Mouse (Mus musculus) limb, embryonic 12.5 days (tissue): ENCODE measurements around the gene Tmem198. TPM values are rescaled to one million over a fixed set of nuclear protein-coding genes. Genes with fewer than 3 reads are reported as not detected.

Experiments
- ATAC-seq: fragments of 200-750 bp; cut with Nextera tagmentation; 2 replicates; pipeline ENCODE4 v1.8.0; 2017; ENCODE audit warnings: low read depth, moderate TSS enrichment; ENCODE audit not compliant: insufficient number of reproducible peaks, insufficient read depth, low FRiP score, low TSS enrichment
- H3K27ac ChIP-seq: fragments of 300-500 bp; sonication (generic); 2 replicates; pipeline ENCODE4 v1.5.1; 2016; ENCODE audit warnings: mild to moderate bottlenecking, moderate library complexity
- H3K27me3 ChIP-seq: fragments of 300-500 bp; sonication (generic); 2 replicates; pipeline ENCODE4 v1.6.1; 2016; ENCODE audit warnings: mild to moderate bottlenecking, moderate library complexity
- H3K36me3 ChIP-seq: fragments of 300-500 bp; sonication (generic); 2 replicates; pipeline ENCODE4 v1.6.1; 2016; ENCODE audit warnings: mild to moderate bottlenecking, moderate library complexity
- H3K4me1 ChIP-seq: fragments of 300-500 bp; sonication (generic); replicated peaks from 2 replicates; pipeline ENCODE4 v1.6.1; 2016
- H3K4me2 ChIP-seq: fragments of 300-500 bp; sonication (generic); 2 replicates; pipeline ENCODE4 v1.6.1; 2016; ENCODE audit warnings: mild to moderate bottlenecking, moderate library complexity
- H3K4me3 ChIP-seq: fragments of 300-500 bp; sonication (generic); replicated peaks from 2 replicates; pipeline ENCODE4 v1.5.1; 2016; ENCODE audit warnings: mild to moderate bottlenecking
- H3K9ac ChIP-seq: fragments of 300-500 bp; sonication (generic); replicated peaks from 2 replicates; pipeline ENCODE4 v1.6.1; 2016; ENCODE audit warnings: mild to moderate bottlenecking, moderate library complexity
- H3K9me3 ChIP-seq: fragments of 300-500 bp; sonication (generic); 2 replicates; pipeline ENCODE4 v1.6.1; 2016; ENCODE audit warnings: mild to moderate bottlenecking, moderate library complexity
- WGBS: fragments of 180-500 bp; shearing (Covaris S2); methylation state at CpG from one replicate; pipeline ENCODE4 v1.1.7; 2016; 5-methylcytosine and 5-hydroxymethylcytosine counted together
- polyA plus RNA-seq: library from polyadenylated mRNA; unstranded; fragments of >200 nt; fragmentation: Nextera tagmentation; extraction: Ambion mirVana; gene quantifications from 2 replicates; pipeline ENCODE4 v1.2.1, GENCODE M21; 2016

The Tmem198 gene
- polyA plus RNA-seq, 1 experiment from 2014 or later: 0.36 TPM

DNA sequence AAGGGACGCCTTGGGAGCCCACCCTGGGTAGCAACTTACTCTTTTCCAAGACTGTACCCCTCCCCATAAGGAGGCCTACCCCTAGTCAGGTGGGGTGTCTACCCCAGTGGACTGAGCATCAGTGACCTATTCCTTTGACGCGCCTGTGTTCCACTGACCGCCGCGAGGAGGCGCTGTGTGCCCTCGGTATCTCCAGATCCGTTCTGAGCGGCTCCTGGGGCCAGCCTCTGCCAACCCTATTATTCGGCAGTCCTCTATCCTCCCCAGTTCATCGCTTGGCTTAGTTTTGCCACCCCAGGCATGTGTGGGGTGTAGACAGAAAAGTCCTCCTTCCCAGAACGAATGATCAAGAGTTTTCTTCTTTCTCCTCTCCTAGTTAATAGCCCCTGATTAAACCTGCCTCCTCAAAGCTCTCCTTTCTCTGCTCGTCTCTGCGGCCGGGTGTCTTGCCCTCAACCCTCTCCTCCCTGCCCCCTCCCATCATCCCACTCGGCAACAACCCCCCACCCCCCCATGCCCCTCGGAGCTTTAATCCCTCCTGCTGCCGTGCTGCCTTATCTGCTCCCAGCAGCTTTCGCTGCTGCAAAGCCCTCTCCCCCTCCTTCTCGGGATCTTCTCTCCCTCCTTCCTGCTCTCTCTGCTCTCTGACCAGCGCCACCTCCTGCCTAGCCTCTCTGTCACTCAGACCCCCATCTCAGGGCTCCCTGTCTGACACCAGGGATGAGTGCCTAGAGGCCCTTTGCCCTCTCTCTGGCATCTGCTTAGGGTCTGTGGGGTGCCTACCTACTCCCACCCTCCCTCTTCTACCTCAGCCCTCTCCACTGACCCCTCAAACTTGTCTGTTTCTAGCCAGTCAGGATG, 33.4 kb upstream of the Tmem198 start:
- no peak for ATAC-seq
- no peak overlapping the region for H3K27ac ChIP-seq

DNA sequence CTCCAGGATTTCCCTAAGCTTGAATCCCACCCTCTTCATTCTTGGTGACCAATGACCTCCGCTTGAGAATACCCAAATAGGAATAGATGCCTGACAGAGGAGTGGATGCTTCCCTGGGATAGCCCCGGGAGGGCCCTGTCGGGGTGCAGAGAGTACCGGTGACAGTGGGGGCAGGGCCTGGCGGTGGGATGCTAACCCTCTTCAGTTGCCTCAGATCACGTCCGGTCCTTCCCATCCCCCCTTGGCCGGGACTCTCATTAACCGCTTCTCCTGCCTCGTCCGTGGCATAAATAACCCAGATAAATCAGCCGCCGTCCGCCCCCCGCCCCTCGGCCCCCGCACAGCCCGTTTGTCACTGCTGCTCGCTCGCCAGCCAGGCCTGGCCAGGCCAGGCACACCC, 32.7 kb upstream of the Tmem198 start:
- H3K27ac ChIP-seq: no peak overlapping the region
- H3K9me3 ChIP-seq: no peaks in the 10 kb centered on the region
- H3K36me3 ChIP-seq: peaks cover 13% of the 10 kb centered on the region; the same call in 1 of the 2 replicates
- ATAC-seq: no peak
- peaks cover 80% of the 10 kb centered on the region for H3K4me1 ChIP-seq
- H3K4me3 ChIP-seq: no peak overlapping the region
- peak overlapping the region; percentile 47 for H3K4me2 ChIP-seq
- H3K27me3 ChIP-seq: peaks cover 88% of the 10 kb centered on the region
- WGBS: 2% methylated on average over 20 of the region's 20 CpGs
- 0 out of 2 replicates have a peak overlapping the region, but pooled peaks have one; percentile 14 for H3K9ac ChIP-seq

More for the DNA sequence above, 33.4 kb upstream of the Tmem198 start:
- no peak overlapping the region for H3K9ac ChIP-seq
- H3K4me1 ChIP-seq: peaks cover 75% of the 10 kb centered on the region
- peak overlapping the region; percentile 16 for H3K4me3 ChIP-seq
- H3K27me3 ChIP-seq: peaks cover 81% of the 10 kb centered on the region
- peak overlapping the region; percentile 47 for H3K4me2 ChIP-seq
- WGBS: 2% methylated on average over 22 of the region's 22 CpGs
- H3K36me3 ChIP-seq: peaks cover 16% of the 10 kb centered on the region; the same call in 1 of the 2 replicates
- H3K9me3 ChIP-seq: no peaks in the 10 kb centered on the region

DNA sequence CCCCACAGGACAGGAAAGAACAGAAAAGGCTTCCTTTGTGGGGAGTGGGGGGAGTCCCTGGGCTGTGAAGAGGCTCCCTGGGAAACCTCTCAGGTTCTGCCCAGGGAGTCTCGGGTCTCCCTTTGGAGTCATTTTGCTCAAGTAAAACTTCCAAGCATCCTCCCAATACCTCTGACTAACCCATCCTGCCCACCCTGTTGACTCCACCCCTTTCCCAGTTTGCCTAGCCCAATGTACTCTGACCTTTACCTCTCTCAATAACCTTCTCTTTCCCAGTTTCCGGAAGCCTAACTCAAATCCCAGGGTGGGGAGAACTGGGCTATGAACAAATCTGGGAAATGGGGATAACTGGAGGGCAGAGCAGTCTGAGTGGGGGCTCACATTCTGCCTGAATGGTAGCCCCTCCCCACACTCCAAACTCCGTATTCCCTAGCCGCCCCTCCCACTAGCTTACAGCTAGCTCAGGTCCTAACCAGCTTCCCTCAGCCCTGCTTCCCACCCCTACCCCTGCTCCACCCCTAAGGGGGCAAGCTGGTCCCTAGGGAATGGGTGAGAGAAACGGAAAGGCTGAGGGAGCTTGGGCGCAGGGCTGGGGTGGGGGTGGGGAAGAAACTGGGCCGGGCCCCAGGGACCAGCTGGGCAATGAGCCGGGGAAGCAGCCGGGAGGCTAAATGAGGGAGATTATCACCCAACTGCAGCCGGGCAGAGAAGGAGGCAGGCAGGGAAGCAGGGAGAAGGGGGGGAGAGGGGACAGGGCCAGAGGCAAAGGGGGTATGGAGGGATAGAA, 31.9 kb upstream of the Tmem198 start:
- Histone ChIP-seq H3K9me3 (no peaks in the 10 kb centered on the region), H3K4me2 (peak overlapping the region; percentile 47), H3K4me3 (peak overlapping the region; percentile 19), H3K9ac (no peak overlapping the region; the same call in 1 of the 2 replicates), H3K27me3 (peaks cover 93% of the 10 kb centered on the region), H3K4me1 (peaks cover 80% of the 10 kb centered on the region), H3K27ac (no peak overlapping the region), H3K36me3 (peaks cover 6% of the 10 kb centered on the region; the same call in 1 of the 2 replicates)
- 0% methylated on average over 10 of the region's 10 CpGs for WGBS
- ATAC-seq: no peak

DNA sequence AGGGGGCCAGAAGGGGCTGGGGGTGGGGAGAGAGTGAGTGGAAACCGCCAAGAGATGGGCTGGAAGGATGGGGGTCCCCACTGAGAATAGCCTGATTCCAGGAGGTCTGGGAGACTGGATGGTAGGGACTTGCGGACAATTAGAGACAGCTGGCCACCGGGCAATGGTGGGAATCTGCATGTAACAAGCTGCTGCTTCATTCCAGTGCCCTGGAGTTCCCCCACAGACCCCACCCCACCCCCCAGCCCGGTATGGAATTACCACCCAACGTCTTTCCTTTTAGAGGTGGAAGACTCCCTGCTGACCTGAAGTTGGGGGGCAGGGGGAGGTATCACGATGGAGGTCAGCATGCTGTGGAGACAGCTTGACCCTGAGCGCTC, 31.3 kb upstream of the Tmem198 start:
- Histone ChIP-seq H3K4me3 (peak overlapping the region; percentile 19), H3K4me1 (peaks cover 82% of the 10 kb centered on the region), H3K4me2 (peak overlapping the region; percentile 45), H3K27ac (no peak overlapping the region), H3K9ac (no peak overlapping the region; the same call in 1 of the 2 replicates), H3K27me3 (peaks cover 99% of the 10 kb centered on the region), H3K9me3 (no peaks in the 10 kb centered on the region), H3K36me3 (no peaks in the 10 kb centered on the region)
- no peak for ATAC-seq
- under 1% methylated on average over 7 of the region's 7 CpGs for WGBS

DNA sequence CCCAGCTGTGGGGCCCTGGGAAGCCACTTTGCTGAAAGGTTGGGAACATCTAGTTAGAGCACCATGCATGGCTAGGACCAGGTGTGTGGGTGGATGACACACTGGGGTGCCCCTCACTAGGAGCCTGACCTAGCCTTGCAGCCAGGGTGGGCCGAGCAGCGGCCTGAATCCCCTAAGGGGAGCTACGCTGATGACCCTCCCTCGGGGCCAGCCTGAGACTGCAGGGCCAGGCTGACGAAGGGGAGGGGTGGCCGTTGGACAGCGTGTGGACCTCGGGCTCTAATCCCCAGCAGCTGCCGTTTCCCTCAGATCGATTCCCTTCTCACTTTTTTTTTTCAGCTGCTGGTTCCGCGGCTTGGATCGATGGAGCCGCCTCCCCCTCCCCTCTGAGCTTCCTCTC, 30.4 kb upstream of the Tmem198 start:
- no peaks in the 10 kb centered on the region for H3K36me3 ChIP-seq
- no peak overlapping the region for H3K4me3 ChIP-seq
- 1% methylated on average over 14 of the region's 14 CpGs for WGBS
- H3K4me2 ChIP-seq: peak overlapping the region; percentile 45
- peaks cover 99% of the 10 kb centered on the region for H3K27me3 ChIP-seq
- H3K4me1 ChIP-seq: peaks cover 84% of the 10 kb centered on the region
- no peaks in the 10 kb centered on the region for H3K9me3 ChIP-seq
- H3K27ac ChIP-seq: no peak overlapping the region
- no peak overlapping the region for H3K9ac ChIP-seq
- ATAC-seq: no peak

DNA sequence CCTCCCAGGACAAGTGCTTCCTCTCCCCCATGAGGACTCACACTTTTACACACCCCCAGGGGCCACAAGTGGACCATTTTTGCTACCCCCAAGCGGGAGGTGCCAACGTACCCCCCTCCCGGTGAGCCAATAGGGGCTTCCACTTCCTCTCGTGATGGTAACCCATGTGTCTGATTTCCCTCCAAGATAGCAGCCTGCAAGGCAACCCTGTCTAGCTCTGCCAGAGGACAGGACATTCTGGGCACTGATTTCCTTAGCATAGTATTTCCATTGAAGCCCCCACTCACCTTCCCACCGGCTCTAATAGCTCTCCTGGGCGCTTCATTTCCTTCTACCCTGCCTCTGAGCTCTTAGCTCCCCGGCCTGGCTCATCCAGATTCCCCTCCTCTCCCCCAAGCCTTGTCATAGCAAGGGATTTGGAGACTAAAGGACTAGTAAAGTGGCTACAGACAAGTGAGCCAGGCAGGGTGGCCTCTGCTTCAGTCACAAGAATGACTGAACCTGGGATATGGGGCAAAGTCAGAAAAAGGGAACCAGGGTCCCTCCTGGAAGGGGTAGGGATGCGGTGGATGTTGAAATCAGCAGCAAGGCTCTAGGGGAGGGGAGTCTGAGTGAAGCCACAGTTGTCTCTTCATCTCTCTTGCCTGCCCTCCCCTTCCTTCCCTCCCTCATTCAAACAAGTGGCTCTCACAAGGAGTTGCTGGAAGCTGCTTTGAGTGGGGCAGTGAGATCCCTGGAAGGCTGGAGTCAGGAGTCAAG, 29.8 kb upstream of the Tmem198 start:
- Histone ChIP-seq H3K9ac (no peak overlapping the region), H3K27me3 (peaks cover 99% of the 10 kb centered on the region), H3K27ac (no peak overlapping the region), H3K9me3 (no peaks in the 10 kb centered on the region), H3K4me3 (no peak overlapping the region), H3K4me1 (peaks cover 84% of the 10 kb centered on the region), H3K36me3 (no peaks in the 10 kb centered on the region), H3K4me2 (peak overlapping the region; percentile 56)
- ATAC-seq: no peak
- 2% methylated on average over 8 of the region's 8 CpGs for WGBS

DNA sequence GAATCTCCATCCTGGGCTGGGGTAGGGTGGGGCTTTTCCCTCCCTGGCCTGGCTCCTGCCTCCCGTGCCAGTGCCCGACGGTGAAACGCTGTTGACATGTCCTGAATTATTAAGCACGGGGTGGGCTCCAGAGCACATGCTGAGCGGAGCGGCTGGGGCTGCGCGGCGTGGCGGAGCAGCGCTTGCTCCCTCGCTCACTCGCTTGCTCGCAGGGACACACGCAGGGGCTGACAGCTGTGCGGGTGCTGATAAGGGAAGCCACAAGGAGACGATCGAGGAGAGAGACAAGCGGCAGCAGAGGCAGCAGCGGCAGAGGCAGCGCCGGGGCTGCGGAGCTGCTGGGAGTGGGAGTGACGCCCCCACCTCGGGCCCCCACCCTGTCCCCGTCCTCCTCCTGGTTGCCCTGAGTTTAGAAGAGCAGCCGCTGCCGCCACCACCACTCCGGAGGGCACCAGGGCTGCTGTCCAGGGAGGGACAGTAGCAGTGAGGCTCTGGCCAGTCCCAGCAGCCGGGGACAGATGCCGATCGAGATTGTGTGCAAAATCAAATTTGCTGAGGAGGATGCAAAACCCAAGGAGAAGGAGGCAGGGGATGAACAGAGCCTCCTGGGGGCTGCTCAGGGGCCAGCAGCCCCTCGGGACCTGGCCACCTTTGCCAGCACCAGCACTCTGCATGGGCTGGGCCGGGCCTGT, 28.9 kb upstream of the Tmem198 start, which contains the start of gene Asic4:
TSS of gene Asic4 (plus strand) at position 123 of the 692 bp plus-strand sequence.
- H3K4me2 ChIP-seq: peak within 1 kb of the TSS; percentile 56
- no peak for ATAC-seq
- no peaks in the 10 kb centered on the region for H3K36me3 ChIP-seq
- WGBS: 3% methylated on average over 35 of the region's 35 CpGs
- H3K4me1 ChIP-seq: peaks cover 80% of the 10 kb centered on the region
- H3K27me3 ChIP-seq: peaks cover 97% of the 10 kb centered on the region
- peak within 1 kb of the TSS; percentile 32 for H3K4me3 ChIP-seq
- H3K27ac ChIP-seq: no peak within 1 kb of the TSS
- peak within 1 kb of the TSS; percentile 42 for H3K9ac ChIP-seq
- no peaks in the 10 kb centered on the region for H3K9me3 ChIP-seq

DNA sequence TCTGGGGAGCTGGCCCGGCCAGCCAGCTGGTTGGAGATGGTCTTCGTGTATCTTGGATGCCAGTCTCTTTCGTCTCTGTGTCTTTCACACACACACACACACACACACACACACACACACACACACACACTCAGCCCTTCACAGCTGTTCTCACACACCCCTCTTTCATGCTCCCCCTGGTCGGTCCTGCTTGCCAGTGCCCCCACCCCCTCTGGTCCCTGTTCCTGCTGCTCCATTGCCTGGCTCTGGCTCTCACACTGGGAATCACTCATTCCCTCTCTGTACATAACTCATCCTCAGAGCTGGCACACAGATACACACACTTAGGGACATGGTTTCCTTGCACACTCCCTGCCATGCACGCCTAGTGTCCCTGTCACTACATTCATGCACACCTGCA, 27.4 kb upstream of the Tmem198 start:
- Histone ChIP-seq H3K27ac (no peak overlapping the region), H3K9ac (no peak overlapping the region), H3K27me3 (peaks cover 97% of the 10 kb centered on the region), H3K4me2 (no peak overlapping the region), H3K9me3 (no peaks in the 10 kb centered on the region), H3K36me3 (no peaks in the 10 kb centered on the region), H3K4me1 (peaks cover 82% of the 10 kb centered on the region), H3K4me3 (no peak overlapping the region)
- 66% methylated on average over 5 of the region's 5 CpGs for WGBS
- no peak for ATAC-seq

DNA sequence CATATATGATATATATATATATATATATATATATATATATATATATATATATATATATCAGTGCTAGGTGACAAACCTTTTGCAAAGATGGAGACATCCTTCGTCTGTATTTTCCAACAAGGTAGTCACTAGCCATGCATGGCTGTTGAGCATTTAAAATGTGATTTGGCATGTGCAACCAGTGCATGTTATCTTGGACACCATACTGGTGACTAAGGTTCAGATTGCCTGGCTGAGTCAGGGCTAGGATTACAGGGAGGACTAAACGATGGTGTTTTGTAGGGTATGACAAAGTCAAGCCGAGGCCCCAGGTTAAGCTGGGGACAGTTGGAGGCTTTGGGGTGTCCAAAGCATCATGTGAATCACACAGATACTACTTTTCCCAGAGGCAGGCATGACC, 23.9 kb upstream of the Tmem198 start:
- 60% methylated on average over 3 of the region's 3 CpGs for WGBS
- H3K36me3 ChIP-seq: no peaks in the 10 kb centered on the region
- no peak overlapping the region for H3K4me3 ChIP-seq
- ATAC-seq: no peak
- no peaks in the 10 kb centered on the region for H3K9me3 ChIP-seq
- H3K4me1 ChIP-seq: peaks cover 74% of the 10 kb centered on the region
- H3K4me2 ChIP-seq: no peak overlapping the region
- H3K27me3 ChIP-seq: peaks cover 94% of the 10 kb centered on the region
- H3K9ac ChIP-seq: no peak overlapping the region
- H3K27ac ChIP-seq: no peak overlapping the region

DNA sequence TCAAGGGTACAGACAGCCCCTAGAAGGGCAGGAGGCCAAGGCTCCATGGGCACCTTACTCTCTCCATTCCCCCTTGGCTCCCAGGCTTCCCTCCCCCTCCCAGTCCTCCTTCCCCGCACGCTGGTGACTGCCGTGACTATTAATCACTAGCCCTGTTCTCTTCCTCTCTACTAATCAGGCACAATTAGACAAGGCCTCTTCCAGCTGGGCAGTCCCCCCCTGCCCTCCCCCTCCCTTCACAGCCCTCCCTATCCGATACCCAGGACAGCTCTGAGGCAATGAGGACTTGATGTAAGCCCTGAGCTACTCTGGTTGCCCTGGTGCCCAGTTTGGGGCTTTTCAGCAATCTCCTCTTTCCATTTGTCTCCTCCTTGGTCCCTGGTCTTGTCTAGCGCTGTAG, 23.4 kb upstream of the Tmem198 start:
- ATAC-seq: no peak
- Histone ChIP-seq H3K27ac (no peak overlapping the region), H3K9ac (no peak overlapping the region), H3K4me2 (no peak overlapping the region), H3K27me3 (peaks cover 91% of the 10 kb centered on the region), H3K4me3 (no peak overlapping the region), H3K36me3 (no peaks in the 10 kb centered on the region), H3K4me1 (peaks cover 69% of the 10 kb centered on the region), H3K9me3 (no peaks in the 10 kb centered on the region)
- WGBS: 11% methylated on average over 5 of the region's 5 CpGs
